Mouse (Mus musculus) erythroblast, embryonic 14.5 days (primary cell): Measurements from ENCODE around the gene Ide. TPM values are rescaled to one million over a fixed set of nuclear protein-coding genes. Genes with fewer than 3 reads are reported as not detected.

Source experiments
- H3K27me3 ChIP-seq: 2 replicates; pipeline ENCODE4 v1.6.1; 2012; ENCODE audit warnings: inconsistent platforms; ENCODE audit not compliant: control insufficient read depth
- H3K36me3 ChIP-seq: 2 replicates; pipeline ENCODE4 v1.6.1; 2012; ENCODE audit warnings: mild to moderate bottlenecking, inconsistent platforms; ENCODE audit not compliant: control insufficient read depth
- H3K4me1 ChIP-seq: 2 replicates; pipeline ENCODE4 v1.6.1; 2012; ENCODE audit warnings: inconsistent platforms; ENCODE audit not compliant: control insufficient read depth
- H3K4me3 ChIP-seq: replicated peaks from 2 replicates; pipeline ENCODE3; 2012; ENCODE audit warnings: moderate library complexity, mild to moderate bottlenecking, inconsistent platforms
- H3K9me3 ChIP-seq: 2 replicates; pipeline ENCODE4 v1.6.1; 2012; ENCODE audit warnings: low read length, inconsistent platforms, mixed read lengths; ENCODE audit not compliant: control insufficient read depth
- GATA1 ChIP-seq: IDR thresholded peaks from 2 replicates; pipeline ENCODE4 v1.6.1; 2012; ENCODE audit warnings: low read length, inconsistent platforms, mixed read lengths
- TAL1 ChIP-seq: IDR thresholded peaks from 3 replicates; pipeline ENCODE4 v1.6.1; 2012; ENCODE audit warnings: low read length, inconsistent platforms, mixed read lengths
- polyA plus RNA-seq: library from polyadenylated mRNA; stranded (reverse); fragments of >175 nt; gene quantifications from 2 replicates; pipeline ENCODE4 v1.2.3, GENCODE M21; 2012

Ide gene
- polyA plus RNA-seq, 1 experiment: 0.24 TPM

DNA sequence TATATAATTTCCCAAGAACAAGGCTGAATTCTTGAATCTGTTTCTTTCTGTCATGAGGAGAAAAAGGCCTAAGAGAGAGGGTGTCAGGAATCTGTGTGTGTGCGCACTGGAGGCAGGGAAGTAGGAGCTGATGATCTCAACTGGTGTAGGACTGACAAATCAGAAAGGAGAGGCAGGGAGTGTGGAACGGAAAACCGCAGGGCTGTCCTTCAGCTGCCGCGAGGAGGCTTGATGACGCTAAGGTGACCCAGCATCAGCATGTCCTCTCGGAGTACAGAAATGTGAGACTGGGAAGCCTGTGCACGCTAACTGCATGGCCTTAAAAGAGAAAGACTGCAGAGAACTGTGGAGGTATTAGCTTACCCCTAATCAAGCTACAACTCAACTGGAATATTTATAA, 46.7 kb downstream of the Ide start:
- peaks cover 25% of the 10 kb centered on the region for H3K36me3 ChIP-seq
- no peaks in the 10 kb centered on the region for H3K4me1 ChIP-seq
- TF ChIP-seq TAL1 (no peak), GATA1 (no peak)
- no peaks in the 10 kb centered on the region for H3K27me3 ChIP-seq
- H3K9me3 ChIP-seq: no peaks in the 10 kb centered on the region
- no peak overlapping the region for H3K4me3 ChIP-seq

DNA sequence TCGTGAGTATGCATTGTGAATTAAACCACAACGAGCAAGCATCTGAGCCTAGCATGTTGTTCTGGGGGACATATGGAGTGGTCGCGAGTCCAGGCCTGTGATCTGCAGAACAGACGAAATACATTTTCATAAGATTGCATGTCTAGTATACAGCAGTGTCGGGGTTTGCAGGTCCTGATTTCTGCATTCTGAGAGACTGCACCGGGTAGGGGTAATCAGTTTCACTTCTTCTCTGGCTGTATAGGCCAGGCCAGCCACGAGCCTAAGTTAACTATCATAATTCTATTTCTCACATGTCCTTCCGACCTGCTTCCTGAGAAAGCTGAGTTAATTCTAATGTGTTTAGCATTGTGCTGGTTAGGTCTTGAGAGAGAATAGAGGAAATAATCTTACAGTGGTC, 52.9 kb downstream of the Ide start:
- TF ChIP-seq GATA1 (no peak), TAL1 (no peak)
- peaks cover 68% of the 10 kb centered on the region for H3K36me3 ChIP-seq
- no peaks in the 10 kb centered on the region for H3K27me3 ChIP-seq
- H3K9me3 ChIP-seq: no peaks in the 10 kb centered on the region
- H3K4me1 ChIP-seq: no peaks in the 10 kb centered on the region
- no peak overlapping the region for H3K4me3 ChIP-seq

DNA sequence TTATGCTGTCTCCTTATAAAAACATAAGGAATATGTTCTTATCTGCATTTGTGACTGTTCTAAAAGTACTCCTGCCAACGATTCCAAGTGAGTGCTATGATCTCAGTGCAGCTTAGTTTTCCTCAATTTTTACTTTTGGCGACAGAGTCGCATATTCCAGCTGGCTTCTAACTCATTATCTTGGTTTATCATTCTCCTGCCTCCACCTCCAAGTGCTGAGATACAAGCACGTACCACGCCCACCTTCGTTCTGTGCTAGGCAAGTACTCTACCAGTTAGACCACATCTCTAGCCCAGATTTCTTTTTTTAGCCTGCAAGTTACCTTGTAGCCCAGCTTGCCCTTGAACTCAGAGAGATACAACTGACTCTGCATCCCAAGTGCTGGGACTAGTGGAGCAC, 54.5 kb downstream of the Ide start:
- H3K4me3 ChIP-seq: no peak overlapping the region
- peaks cover 82% of the 10 kb centered on the region for H3K36me3 ChIP-seq
- no peaks in the 10 kb centered on the region for H3K9me3 ChIP-seq
- no peak for TF ChIP-seq TAL1
- TF ChIP-seq GATA1: no peak
- no peaks in the 10 kb centered on the region for H3K4me1 ChIP-seq
- no peaks in the 10 kb centered on the region for H3K27me3 ChIP-seq

DNA sequence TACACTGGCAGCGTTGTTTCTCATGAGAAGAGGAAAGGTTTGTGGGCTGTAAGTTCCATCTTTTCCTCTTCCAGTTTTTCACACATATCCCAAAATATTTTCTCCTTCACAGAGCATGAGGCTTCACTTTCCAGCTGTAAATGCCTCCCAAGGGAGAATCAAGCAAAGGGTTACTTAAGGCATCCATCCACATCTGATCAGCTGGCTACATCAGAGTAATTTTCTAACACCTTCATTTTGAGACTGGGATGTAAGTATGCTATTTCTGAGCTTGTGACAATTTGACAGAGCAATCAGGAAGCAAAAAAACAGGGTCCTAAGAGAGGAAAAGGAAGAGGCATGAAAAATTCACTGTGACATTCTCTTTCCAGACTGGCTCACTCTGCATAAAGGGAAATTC, 55.9 kb downstream of the Ide start:
- Histone ChIP-seq H3K27me3 (no peaks in the 10 kb centered on the region), H3K4me1 (no peaks in the 10 kb centered on the region), H3K4me3 (no peak overlapping the region), H3K9me3 (no peaks in the 10 kb centered on the region), H3K36me3 (peaks cover 90% of the 10 kb centered on the region)
- TF ChIP-seq TAL1: no peak
- no peak for TF ChIP-seq GATA1

DNA sequence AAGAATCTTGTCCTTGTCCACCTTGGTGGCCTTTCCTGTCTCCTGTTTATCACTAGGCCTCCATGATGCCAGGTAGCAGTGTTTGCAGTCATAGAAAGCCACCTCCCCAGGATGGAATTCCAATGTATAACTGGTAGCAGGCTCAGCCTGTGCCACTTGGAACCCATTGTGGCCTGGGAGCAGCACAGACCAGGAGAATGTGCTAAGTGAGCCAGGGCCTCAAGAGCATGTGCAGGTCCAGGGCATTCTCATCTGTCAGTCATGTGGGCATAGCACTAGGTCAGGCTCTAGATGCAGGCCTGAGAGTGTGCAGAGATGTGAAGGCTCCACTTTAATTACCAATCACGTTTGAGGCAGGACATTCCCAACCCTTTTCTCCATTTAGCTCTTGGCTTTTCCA, 58.5 kb downstream of the Ide start:
- TF ChIP-seq GATA1 (no peak), TAL1 (no peak)
- Histone ChIP-seq H3K27me3 (no peaks in the 10 kb centered on the region), H3K4me1 (no peaks in the 10 kb centered on the region), H3K4me3 (no peak overlapping the region), H3K36me3 (peaks cover 83% of the 10 kb centered on the region), H3K9me3 (no peaks in the 10 kb centered on the region)

DNA sequence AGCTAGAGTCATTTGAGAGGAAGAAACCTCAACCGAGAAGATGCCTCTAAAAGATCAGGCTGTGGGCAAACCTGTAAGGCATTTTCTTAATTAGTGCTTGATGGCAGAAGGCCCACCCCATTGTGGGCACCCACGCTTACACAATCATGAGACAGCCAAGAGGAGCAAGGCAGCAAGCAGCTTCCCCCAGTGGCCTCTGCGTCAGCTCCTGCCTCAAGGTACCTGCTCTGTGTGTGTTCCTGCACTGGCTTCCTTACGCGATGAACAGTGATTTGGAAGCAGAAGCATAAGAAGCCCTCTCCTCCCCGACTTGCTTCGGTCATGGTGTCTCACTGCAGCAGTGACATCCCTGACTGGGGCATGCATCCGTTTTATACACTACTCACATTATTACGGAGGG, 62.1 kb downstream of the Ide start:
- H3K9me3 ChIP-seq: no peaks in the 10 kb centered on the region
- no peaks in the 10 kb centered on the region for H3K27me3 ChIP-seq
- no peak for TF ChIP-seq GATA1
- TF ChIP-seq TAL1: no peak
- H3K4me3 ChIP-seq: no peak overlapping the region
- peaks cover 58% of the 10 kb centered on the region for H3K36me3 ChIP-seq
- H3K4me1 ChIP-seq: no peaks in the 10 kb centered on the region

DNA sequence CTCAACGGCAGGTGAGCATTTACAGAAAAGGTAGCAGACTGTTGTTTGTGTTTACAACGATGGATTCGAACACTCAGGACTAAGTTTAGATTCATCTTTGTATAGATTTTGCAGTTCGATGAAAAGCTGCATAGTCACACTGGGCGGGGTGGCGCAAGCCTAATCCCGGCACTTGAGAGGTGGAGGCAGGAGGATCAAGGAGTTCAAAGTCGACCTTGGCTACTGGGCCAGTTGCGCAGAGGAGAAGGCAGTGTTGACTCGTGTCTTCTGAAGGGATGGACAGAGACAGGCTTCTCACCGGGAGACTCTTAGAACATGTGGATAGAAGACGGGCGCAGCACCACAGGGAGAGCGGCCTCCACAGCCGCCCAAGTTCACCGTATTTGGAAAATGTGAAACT, 68.5 kb downstream of the Ide start:
- H3K9me3 ChIP-seq: no peaks in the 10 kb centered on the region
- no peaks in the 10 kb centered on the region for H3K27me3 ChIP-seq
- H3K4me3 ChIP-seq: no peak overlapping the region
- peaks cover 25% of the 10 kb centered on the region for H3K36me3 ChIP-seq
- H3K4me1 ChIP-seq: peaks cover 15% of the 10 kb centered on the region
- TF ChIP-seq TAL1 (no peak), GATA1 (no peak)

DNA sequence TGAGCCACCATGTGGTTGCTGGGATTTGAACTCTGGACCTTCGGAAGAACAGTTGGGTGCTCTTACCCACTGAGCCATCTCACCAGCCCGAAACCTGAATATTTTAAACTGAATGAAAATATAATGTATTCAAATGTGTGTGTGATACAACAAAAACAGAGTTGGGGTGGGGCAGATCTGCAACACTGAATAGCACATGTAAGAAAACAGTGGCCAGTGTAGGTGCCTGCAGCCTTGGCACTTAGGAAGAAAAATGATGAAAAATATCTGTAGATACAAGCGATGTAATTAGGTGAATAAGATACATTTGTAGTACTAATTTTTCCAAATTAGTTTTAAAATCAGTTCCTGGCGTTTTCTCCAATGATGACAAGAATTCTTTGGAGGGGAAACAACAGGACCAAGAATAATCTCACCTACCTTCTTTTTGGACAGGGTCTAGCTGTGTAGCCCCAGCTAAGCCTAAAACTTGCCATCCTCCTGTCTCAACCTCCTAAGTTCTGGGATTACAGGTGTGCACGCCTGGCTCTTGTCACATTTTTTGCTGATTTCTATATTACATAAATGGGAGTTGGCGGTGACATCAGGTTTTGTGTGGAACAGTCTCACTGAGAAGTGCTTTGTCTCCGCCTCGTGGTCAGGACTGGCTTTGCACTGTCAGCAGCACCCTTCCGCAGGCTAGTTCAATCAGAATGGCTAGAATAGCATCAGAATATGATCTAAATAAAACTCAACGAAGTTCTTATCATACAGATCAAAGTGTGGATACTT, 72.1 kb downstream of the Ide start:
- H3K4me3 ChIP-seq: no peak overlapping the region
- peaks cover 24% of the 10 kb centered on the region for H3K4me1 ChIP-seq
- H3K9me3 ChIP-seq: no peaks in the 10 kb centered on the region
- peaks cover 18% of the 10 kb centered on the region for H3K36me3 ChIP-seq
- TF ChIP-seq GATA1 (no peak), TAL1 (no peak)
- peaks cover 3% of the 10 kb centered on the region for H3K27me3 ChIP-seq

DNA sequence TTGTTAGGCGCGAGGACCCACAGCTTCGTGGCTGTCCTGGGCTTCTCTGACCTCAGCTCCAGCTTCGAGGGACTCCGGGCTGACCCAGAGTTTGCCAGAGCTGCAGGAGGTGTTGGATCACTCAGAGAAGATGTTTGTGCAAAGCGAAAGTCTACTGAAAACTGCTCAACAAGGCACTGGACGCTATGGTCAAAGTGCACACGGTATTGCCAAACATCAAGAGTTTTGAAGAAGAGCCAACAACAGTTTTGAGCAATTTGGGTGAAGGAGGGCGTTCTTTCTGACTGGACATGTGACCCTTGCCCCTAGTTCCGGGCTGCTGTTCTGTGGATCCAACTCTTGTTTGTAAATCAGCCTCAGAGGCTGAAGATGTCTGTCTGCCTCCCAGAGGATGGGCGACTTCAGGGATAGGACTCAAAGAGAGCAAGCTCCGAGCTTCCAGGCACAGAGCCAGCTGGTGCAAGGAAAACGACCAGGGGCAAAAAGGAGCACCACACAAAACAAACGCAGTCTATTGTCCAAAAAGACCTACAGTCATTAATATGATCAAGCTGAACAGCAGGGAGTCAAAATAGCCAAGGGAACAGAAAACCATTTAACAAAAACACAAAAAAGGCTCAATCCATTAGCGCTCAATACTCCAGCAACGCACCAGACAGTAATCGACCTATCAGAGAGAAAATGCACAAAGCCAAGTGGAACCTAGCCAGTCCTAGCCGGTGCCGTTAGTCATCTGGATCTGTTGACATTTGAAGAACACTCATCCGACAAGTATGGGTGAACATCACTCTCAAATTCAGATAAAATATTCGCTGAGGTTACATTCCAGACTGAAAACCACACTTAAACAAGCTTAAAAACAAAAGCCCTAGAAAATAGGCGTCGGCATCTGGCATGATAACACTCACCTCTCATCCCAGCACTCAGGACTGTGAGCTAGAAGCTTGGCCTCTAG, 73.4 kb downstream of the Ide start:
- Histone ChIP-seq H3K27me3 (peaks cover 3% of the 10 kb centered on the region), H3K9me3 (no peaks in the 10 kb centered on the region), H3K36me3 (peaks cover 12% of the 10 kb centered on the region), H3K4me1 (peaks cover 24% of the 10 kb centered on the region), H3K4me3 (peak overlapping the region; percentile 23)
- TF ChIP-seq GATA1 (no peak), TAL1 (no peak)
